Mouse (Mus musculus) brain, embryonic 14.5 days (tissue): ENCODE data around the gene Otog. TPM values are rescaled to one million over a fixed set of nuclear protein-coding genes. Genes with fewer than 3 reads are reported as not detected.
A peak's percentile ranks its signal among the peaks of the same experiment; 100 is the strongest.

Experiments used
- DNase-seq: peaks from one replicate; pipeline ENCODE4 v3.0.0-alpha.2; 2011; ENCODE audit warnings: low read depth
- CTCF ChIP-seq: fragments of 200-500 bp; IDR thresholded peaks from 2 replicates; pipeline ENCODE4 v1.5.1; 2012; ENCODE audit warnings: inconsistent platforms, mild to moderate bottlenecking, moderate library complexity, borderline replicate concordance; ENCODE audit not compliant: insufficient read depth, insufficient read length; ENCODE audit errors: extremely low read depth
- POLR2A ChIP-seq: fragments of 200-500 bp; IDR thresholded peaks from 2 replicates; pipeline ENCODE4 v1.6.1; 2012; ENCODE audit warnings: mild to moderate bottlenecking, inconsistent platforms, borderline replicate concordance; ENCODE audit not compliant: poor library complexity, insufficient read depth, insufficient read length, severe bottlenecking; ENCODE audit errors: extremely low read depth
- polyA plus RNA-seq: library from polyadenylated mRNA; depleted of rRNA; stranded (reverse); fragments of >200 nt; gene quantifications from 2 replicates; pipeline ENCODE4 v1.2.3, GENCODE M21; 2012; rRNA removed

Gene Otog
- 0.06 and 0.22 TPM in 2 replicates for polyA plus RNA-seq

DNA sequence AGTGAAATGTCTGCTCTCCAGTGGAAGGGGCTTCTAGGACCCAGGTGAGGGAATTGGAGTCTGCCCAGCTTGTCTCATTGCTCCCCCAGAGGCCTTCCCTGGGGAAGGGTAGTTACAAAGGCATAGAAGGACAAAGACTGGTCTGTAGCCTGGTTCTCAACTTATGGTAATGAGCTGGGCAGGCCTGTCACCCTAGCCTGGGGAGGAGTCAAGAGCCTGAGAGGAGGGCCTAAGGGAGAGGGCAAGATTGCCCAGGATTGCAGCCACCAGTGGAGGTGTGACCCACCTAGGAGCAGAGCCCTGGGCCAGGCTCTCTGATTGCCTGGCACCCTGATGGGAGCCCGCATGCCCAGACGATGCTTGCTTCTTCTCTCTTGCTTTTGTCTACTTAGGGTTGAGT, at the start of gene Otog:
Otog (plus strand) TSS at position 292 of the 400 bp plus-strand sequence.
- no peak for DNase-seq
- TF ChIP-seq POLR2A = no peak
- no peak for TF ChIP-seq CTCF

DNA sequence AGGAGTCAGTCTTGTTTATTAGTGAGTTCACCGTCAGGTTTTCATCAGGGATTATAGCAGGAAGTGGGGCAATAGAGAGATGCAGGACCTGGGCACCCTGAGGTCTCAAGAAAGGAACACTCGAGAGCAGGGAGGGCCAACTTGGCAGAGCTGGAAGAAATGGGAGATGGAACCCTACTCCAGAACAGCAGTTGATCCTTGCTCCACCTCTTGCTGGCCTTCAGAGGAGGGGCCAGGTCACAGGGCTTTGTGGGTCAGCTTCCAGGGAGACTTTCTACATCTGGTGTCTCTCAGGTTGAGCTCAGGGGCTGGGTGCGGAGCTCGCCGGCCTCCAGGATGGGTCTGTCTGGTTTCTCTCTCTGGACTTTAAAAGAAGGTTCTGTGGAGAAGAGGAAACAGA, 45.4 kb upstream of the Otog start:
- DNase-seq = no peak
- TF ChIP-seq CTCF (no peak), POLR2A (no peak)

DNA sequence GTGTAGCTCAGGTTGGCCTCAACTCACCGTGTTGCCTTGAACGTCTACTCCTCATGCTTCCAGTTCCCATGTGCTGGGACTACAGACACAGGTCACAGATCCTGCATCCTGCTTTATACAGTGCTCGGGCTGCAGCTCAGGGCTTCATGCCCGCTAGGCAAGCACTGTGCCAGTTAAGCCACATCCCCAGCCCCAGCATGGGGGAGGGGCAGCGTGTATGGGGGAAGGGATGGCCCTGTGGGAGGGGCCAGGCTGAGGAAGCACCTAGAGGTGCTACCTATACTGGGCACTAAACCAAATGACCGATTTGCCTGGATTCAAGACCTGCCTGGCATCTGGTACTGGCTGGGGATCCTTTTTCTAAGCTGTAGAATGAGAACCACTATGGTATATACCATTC, 40.8 kb upstream of the Otog start:
- no peak for DNase-seq
- TF ChIP-seq POLR2A = no peak
- no peak for TF ChIP-seq CTCF

GRCm38 (mm10) chr7:46201649-46202048, 39.1 kb upstream of the Otog start:
- TF ChIP-seq CTCF (no peak), POLR2A (no peak)
- peak; percentile 59 for DNase-seq

GRCm38 (mm10) chr7:46204046-46204471, 36.7 kb upstream of the Otog start:
- peak; percentile 73 for TF ChIP-seq CTCF
- TF ChIP-seq POLR2A = no peak
- peak; percentile 68 for DNase-seq

DNA sequence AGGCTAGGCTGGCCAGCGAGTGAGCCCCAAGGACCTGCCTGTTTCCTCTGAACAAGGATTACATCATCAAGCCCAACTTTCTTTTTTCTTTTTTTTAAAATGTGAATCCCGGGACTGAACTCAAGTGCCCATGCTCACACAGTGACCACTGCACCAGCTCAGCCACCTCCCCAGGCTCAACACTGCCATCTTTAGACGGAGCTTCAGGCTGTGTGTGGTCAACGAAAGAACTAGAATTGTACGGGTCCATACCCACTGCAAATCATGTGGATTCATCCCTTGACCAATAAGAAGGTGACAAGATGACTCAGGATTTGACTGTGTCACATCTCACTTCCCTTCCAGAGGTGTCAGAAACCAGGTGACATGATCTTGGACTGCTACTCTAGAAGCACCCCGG, 36.0 kb upstream of the Otog start:
- DNase-seq = no peak
- TF ChIP-seq POLR2A = no peak
- TF ChIP-seq CTCF = no peak

GRCm38 (mm10) chr7:46208131-46208530, 32.7 kb upstream of the Otog start:
- no peak for DNase-seq

DNA sequence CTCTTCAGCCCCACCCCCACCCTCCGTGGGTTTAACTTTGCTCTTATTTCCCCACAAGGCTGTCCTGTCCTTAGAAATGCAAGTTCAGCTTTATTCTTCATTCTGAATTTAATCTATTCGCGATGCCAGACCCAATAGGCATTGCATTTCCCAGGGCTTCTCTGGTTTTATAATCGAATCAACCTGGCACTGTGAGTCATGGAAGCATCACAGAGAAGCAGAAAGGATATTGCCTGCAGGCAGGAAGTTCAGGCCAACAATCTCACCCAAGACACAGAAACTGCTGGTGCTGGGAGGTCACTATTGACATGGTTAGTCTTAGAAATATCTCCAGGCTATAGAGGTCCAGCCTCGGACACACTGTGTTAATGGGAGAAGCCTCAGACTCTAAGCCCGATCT, 30.5 kb upstream of the Otog start:
- DNase-seq = no peak
- TF ChIP-seq CTCF = no peak
- no peak for TF ChIP-seq POLR2A

More at GRCm38 (mm10) chr7:46208131-46208530, 32.7 kb upstream of the Otog start:
- TF ChIP-seq CTCF (no peak), POLR2A (no peak)

DNA sequence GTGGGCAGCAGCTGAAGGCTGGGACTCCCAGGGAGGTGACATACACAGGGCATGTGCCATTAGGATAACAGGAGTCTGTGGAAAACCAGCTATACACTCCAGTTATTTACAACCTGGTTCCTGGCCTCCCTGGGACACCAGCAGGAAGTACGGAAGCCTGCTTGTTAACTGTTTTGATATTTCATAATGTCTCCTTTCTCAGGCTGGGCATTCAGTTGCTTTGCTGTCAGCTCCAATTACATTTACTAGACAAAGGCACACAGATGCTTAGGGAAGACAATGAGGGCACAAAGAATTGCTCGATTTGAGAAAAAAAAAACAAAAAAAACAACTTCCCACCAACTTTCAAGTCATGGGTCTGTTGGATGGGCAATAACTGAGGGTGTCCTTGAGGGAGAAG, 24.3 kb upstream of the Otog start:
- TF ChIP-seq POLR2A = no peak
- TF ChIP-seq CTCF = no peak
- DNase-seq = no peak

- TF ChIP-seq POLR2A (no peak), CTCF (no peak)
- DNase-seq = peak; percentile 55
Measured at GRCm38 (mm10) chr7:46218415-46218814, 22.4 kb upstream of the Otog start.

DNA sequence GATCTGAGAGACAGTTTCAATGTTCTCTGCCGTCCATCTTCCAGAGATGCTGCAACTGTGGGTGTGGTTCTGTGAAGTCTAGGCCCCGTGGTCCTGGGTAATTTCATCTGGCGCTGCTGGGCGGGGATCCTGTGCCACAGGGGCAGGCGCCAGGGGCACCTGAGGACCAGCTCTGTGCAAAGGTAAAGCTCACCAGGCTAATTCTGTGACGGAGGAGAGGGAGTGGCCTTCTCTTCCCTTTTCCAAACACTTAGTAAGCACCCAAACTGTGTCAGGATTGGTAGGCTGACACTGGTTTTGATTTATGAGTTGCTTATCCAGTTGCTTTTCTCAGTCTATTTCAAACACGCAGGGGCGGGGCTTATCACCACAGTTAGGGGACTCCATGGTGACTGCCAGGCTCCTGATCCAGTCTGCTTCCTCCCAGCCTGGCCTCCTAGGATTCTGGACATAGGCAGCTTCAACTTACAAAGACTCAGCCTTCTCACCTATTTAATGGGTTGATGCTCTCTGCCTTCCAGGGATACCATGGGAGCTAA, 20.1 kb upstream of the Otog start:
- TF ChIP-seq POLR2A (no peak), CTCF (no peak)
- no peak for DNase-seq

DNA sequence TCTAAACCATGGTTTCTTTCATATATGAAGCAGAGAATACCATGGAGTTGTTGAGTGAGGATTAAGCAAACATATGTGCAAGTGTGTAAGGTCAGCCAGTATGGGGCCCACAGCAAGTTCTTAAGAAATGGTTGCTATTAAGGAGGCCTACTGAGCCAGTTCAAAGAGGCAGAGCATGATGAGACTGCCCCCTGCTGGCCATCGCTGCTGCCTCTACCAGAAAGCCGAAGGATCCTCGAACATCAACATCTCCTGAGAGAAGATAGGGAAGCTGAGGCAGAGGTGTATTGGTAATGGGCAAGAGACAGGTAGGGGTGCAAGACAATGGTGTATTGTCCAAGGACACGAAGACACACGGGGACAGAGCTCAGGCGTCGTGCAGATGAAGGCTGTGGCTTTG, 14.5 kb upstream of the Otog start:
- peak; percentile 58 for DNase-seq
- no peak for TF ChIP-seq POLR2A
- TF ChIP-seq CTCF = peak; percentile 76

DNA sequence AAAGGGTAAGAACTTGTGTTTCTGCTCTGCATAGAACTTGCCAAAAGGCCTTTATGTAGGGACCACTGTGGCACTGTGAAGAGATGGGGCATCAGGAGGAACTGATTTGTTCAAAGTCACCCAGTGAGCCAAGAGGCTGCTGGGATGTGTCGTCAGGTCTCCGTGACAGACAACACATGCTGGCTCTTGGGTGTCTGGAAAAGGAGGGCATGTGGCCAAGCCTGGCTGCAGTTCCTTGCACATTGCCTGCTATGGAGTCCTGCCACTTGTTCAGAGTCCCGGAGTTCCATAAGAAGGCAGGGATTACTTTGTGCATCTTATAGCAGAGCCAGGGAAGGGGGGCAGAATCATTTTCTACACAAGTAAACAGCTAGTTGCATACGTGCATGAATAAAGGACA, 13.9 kb upstream of the Otog start:
- DNase-seq = peak; percentile 90
- TF ChIP-seq POLR2A = no peak
- no peak for TF ChIP-seq CTCF

- no peak for TF ChIP-seq CTCF
- no peak for TF ChIP-seq POLR2A
- DNase-seq = peak; percentile 69
Measured at GRCm38 (mm10) chr7:46235948-46236347, 4.8 kb upstream of the Otog start.

- no peak for DNase-seq
- TF ChIP-seq POLR2A = no peak
- no peak for TF ChIP-seq CTCF
Measured at GRCm38 (mm10) chr7:46236363-46236762, 4.4 kb upstream of the Otog start.

- TF ChIP-seq CTCF (no peak), POLR2A (no peak)
- no peak for DNase-seq
Measured at GRCm38 (mm10) chr7:46237192-46237591, 3.6 kb upstream of the Otog start.

- no peak for DNase-seq
- no peak for TF ChIP-seq CTCF
- TF ChIP-seq POLR2A = no peak
Measured at GRCm38 (mm10) chr7:46238346-46238745, 2.4 kb upstream of the Otog start, which contains the start of gene Ush1c. TSS of gene Ush1c (minus strand) at chr7:46238503.
